Mouse (Mus musculus): ENCODE results near the gene Eif4g2.

The Eif4g2 gene

GRCm38 (mm10) chr7:111069439-111070166 is 13.2 kb downstream of the Eif4g2 start:
- no peak for DNase-seq (ENCODE audit: low spot score)

GRCm38 (mm10) chr7:111068181-111068580 is 14.6 kb downstream of the Eif4g2 start:
- no peak for DNase-seq (ENCODE audit: low spot score)

GRCm38 (mm10) chr7:111062971-111063370 is 19.9 kb downstream of the Eif4g2 start:
- DNase-seq (ENCODE audit: low spot score): no peak

GRCm38 (mm10) chr7:111059527-111059926 is 23.3 kb downstream of the Eif4g2 start:
- DNase-seq (ENCODE audit: low spot score): no peak

- no peak for DNase-seq (ENCODE audit: low spot score)
These were observed 26.7 kb downstream of the Eif4g2 start for GRCm38 (mm10) chr7:111055984-111056657.

- DNase-seq (ENCODE audit: low spot score): no peak
These were observed 27.6 kb downstream of the Eif4g2 start for GRCm38 (mm10) chr7:111055221-111055620.

- DNase-seq (ENCODE audit: low spot score): peak; percentile 50
These were observed 33.0 kb downstream of the Eif4g2 start for GRCm38 (mm10) chr7:111049652-111050421.

GRCm38 (mm10) chr7:111048920-111049319 is 33.9 kb downstream of the Eif4g2 start:
- no peak for DNase-seq (ENCODE audit: low spot score)

GRCm38 (mm10) chr7:111029046-111029553 is 53.7 kb downstream of the Eif4g2 start:
- no peak for DNase-seq (ENCODE audit: low spot score)

- peak; percentile 85 for DNase-seq (ENCODE audit: low spot score)
These were observed 54.4 kb downstream of the Eif4g2 start, which contains the start of gene Ctr9 for GRCm38 (mm10) chr7:111028281-111029045. TSS of gene Ctr9 (plus strand) at chr7:111028951.

- no peak for DNase-seq (ENCODE audit: low spot score)
These were observed 57.9 kb downstream of the Eif4g2 start for GRCm38 (mm10) chr7:111024912-111025311.

GRCm38 (mm10) chr7:111024068-111024594 is 58.7 kb downstream of the Eif4g2 start:
- DNase-seq (ENCODE audit: low spot score): no peak

GRCm38 (mm10) chr7:111020814-111021213 is 62.0 kb downstream of the Eif4g2 start:
- no peak for DNase-seq (ENCODE audit: low spot score)
